Mouse (Mus musculus) Muller cell, postnatal 12 days (primary cell): ENCODE measurements at regions not wholly inside any gene's neighbourhood (a gene's known extent, or its start where the extent isn't known, plus 50 kb on each side); places are given as distances from the start of the nearest gene placed in this dataset.

Source experiments
- DNase-seq: peaks from one replicate; pipeline ENCODE4 v3.0.0-alpha.2; 2015; ENCODE audit errors: inconsistent ontology term

GRCm38 (mm10) chr10:111880354-111880753 lies 92.1 kb upstream of the Krr1 start:
- peak; percentile 68 for DNase-seq

- no peak for DNase-seq
These were observed 90.9 kb upstream of the Krr1 start for GRCm38 (mm10) chr10:111881339-111882211.

GRCm38 (mm10) chr10:111882521-111882920 lies 89.9 kb upstream of the Krr1 start:
- no peak for DNase-seq

- no peak for DNase-seq
These were observed 87.8 kb upstream of the Krr1 start for GRCm38 (mm10) chr10:111884701-111885100.

- no peak for DNase-seq
These were observed 83.4 kb upstream of the Krr1 start for GRCm38 (mm10) chr10:111889111-111889510.

- DNase-seq, result no peak
These were observed 79.0 kb upstream of the Krr1 start for GRCm38 (mm10) chr10:111893489-111893888.

GRCm38 (mm10) chr10:111893941-111894340 lies 78.5 kb upstream of the Krr1 start:
- no peak for DNase-seq

GRCm38 (mm10) chr10:111897361-111897760 lies 75.1 kb upstream of the Krr1 start:
- no peak for DNase-seq

- DNase-seq, result no peak
These were observed 71.4 kb upstream of the Krr1 start for GRCm38 (mm10) chr10:111900723-111901716.

GRCm38 (mm10) chr10:111903956-111904355 lies 68.5 kb upstream of the Krr1 start:
- DNase-seq, result no peak

GRCm38 (mm10) chr10:111907836-111908235 lies 64.6 kb upstream of the Krr1 start:
- DNase-seq, result no peak

GRCm38 (mm10) chr10:111912561-111912960 lies 59.9 kb upstream of the Krr1 start:
- no peak for DNase-seq

GRCm38 (mm10) chr10:111913066-111913785 lies 59.2 kb upstream of the Krr1 start:
- no peak for DNase-seq

- no peak for DNase-seq
These were observed 58.2 kb upstream of the Krr1 start for GRCm38 (mm10) chr10:111914231-111914630.

GRCm38 (mm10) chr10:111918071-111918507 lies 54.4 kb upstream of the Krr1 start:
- peak; percentile 55 for DNase-seq

- DNase-seq, result no peak
These were observed 53.0 kb upstream of the Krr1 start for GRCm38 (mm10) chr10:111919475-111919874.

- no peak for DNase-seq
These were observed 51.0 kb upstream of the Krr1 start for GRCm38 (mm10) chr10:111921492-111921891.
